Mouse (Mus musculus) stomach, postnatal 0 days (tissue): ENCODE measurements around the gene Sdc4. TPM values are rescaled to one million over a fixed set of nuclear protein-coding genes. Genes with fewer than 3 reads are reported as not detected.

ENCODE experiments used
- ATAC-seq: fragments of 200-750 bp; cut with Nextera tagmentation; 2 replicates; pipeline ENCODE4 v1.8.0; 2017; ENCODE audit not compliant: low FRiP score, low TSS enrichment
- DNase-seq: peaks from one replicate; pipeline ENCODE4 v3.0.0-alpha.2; 2016; ENCODE audit warnings: low spot score
- H3K27ac ChIP-seq: fragments of 300-500 bp; sonication (generic); replicated peaks from 2 replicates; pipeline ENCODE4 v1.5.1; 2014; ENCODE audit warnings: mild to moderate bottlenecking, control low read depth
- H3K27me3 ChIP-seq: fragments of 300-500 bp; sonication (generic); 2 replicates; pipeline ENCODE4 v1.6.1; 2014; ENCODE audit warnings: low read length; ENCODE audit not compliant: control insufficient read depth, insufficient read depth
- H3K36me3 ChIP-seq: fragments of 300-500 bp; sonication (generic); 2 replicates; pipeline ENCODE4 v1.6.1; 2014; ENCODE audit warnings: low read length, mixed read lengths; ENCODE audit not compliant: control insufficient read depth, insufficient read depth
- H3K4me1 ChIP-seq: fragments of 300-500 bp; sonication (generic); replicated peaks from 2 replicates; pipeline ENCODE4 v1.6.1; 2014; ENCODE audit warnings: antibody characterized with exemption; ENCODE audit not compliant: control insufficient read depth, insufficient read depth
- H3K4me2 ChIP-seq: fragments of 300-500 bp; sonication (generic); replicated peaks from 2 replicates; pipeline ENCODE4 v1.6.1; 2014; ENCODE audit warnings: low read depth, mild to moderate bottlenecking, control low read depth, moderate library complexity
- H3K4me3 ChIP-seq: fragments of 300-500 bp; sonication (generic); 2 replicates; pipeline ENCODE4 v1.5.1; 2014; ENCODE audit warnings: low read depth, low read length, control low read depth
- H3K9ac ChIP-seq: fragments of 300-500 bp; sonication (generic); 2 replicates; pipeline ENCODE4 v1.6.1; 2014; ENCODE audit warnings: mild to moderate bottlenecking, low read length, control low read depth, mixed read lengths
- H3K9me3 ChIP-seq: fragments of 300-500 bp; sonication (generic); 2 replicates; pipeline ENCODE4 v1.6.1; 2016; ENCODE audit warnings: low read length; ENCODE audit not compliant: control insufficient read depth
- CTCF ChIP-seq: IDR thresholded peaks from 2 replicates; pipeline ENCODE4 v1.5.1; 2016; ENCODE audit warnings: antibody characterized with exemption, low read depth, mild to moderate bottlenecking, moderate library complexity
- EP300 ChIP-seq: optimal IDR thresholded peaks from 2 replicates; pipeline ENCODE3; 2016; ENCODE audit warnings: antibody characterized with exemption
- whole genome bisulfite sequencing: fragments of 180-500 bp; shearing (Covaris S2); extraction: QIAGEN DNeasy Blood & Tissue Kit; methylation state at CpG from one replicate; pipeline ENCODE4 v1.1.7; 2014; 5-methylcytosine and 5-hydroxymethylcytosine counted together
- polyA plus RNA-seq: library from polyadenylated mRNA; unstranded; fragments of >200 nt; fragmentation: Nextera tagmentation; extraction: Ambion mirVana; gene quantifications from 2 replicates; pipeline ENCODE4 v1.2.1, GENCODE M21; 2015

The Sdc4 gene
- polyA plus RNA-seq, 1 experiment from 2014 or later: 133 TPM

DNA sequence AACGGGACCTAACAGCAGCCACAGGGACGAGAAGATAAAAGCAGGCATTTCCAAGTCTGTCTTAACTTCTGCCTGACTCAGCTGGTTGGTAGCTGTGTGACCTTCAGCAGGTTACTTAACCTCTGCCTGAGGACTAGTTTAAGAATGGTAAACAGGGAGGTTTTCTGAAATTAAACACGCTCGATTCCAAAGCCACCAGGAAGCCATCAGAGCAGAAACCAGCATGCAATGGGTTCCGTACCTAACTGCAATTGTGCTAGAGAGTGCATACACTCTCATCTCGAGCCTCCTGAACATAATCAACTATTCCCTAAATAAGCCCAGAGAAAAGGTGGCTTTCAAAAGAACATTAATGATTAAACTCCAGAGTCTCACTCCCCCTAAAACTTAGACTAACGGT is 2.0 kb downstream of the Sdc4 start:
- Histone ChIP-seq H3K4me1 (no peaks in the 10 kb centered on the region; the same call in 1 of the 2 replicates), H3K27me3 (no peaks in the 10 kb centered on the region), H3K9ac (peak overlapping the region; percentile 93), H3K27ac (peak overlapping the region; percentile 95), H3K4me2 (peak overlapping the region; percentile 50), H3K4me3 (peak overlapping the region; percentile 69), H3K36me3 (no peaks in the 10 kb centered on the region), H3K9me3 (no peaks in the 10 kb centered on the region)
- no peak for DNase-seq
- 25% methylated on average over 7 of the region's 7 CpGs for WGBS
- ATAC-seq: no peak
- TF ChIP-seq EP300: no peak
- TF ChIP-seq CTCF: no peak

DNA sequence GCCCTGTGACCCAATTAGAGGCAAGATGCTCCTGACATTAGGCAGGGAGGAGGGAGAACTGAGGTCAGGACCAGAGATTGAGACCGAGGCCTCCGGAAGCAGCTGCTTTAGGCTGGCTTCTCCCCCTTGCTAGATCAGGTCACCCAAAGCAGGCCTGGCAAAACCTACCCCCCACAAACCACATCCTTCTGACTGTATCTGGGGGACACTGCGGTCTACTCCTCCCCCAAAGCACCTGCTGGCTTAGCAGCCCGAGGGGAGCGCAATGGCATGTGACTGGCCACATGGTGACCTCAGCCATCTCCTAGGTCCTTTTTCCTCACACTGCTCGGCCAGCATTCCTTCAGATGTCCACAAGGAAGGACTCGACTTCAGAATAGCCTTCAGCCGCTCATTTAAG is 2.5 kb downstream of the Sdc4 start:
- peaks cover 5% of the 10 kb centered on the region for H3K4me1 ChIP-seq
- no peak for ATAC-seq
- H3K4me2 ChIP-seq: peak overlapping the region; percentile 50
- no peaks in the 10 kb centered on the region for H3K9me3 ChIP-seq
- WGBS: 43% methylated on average over 8 of the region's 8 CpGs
- H3K27me3 ChIP-seq: no peaks in the 10 kb centered on the region
- TF ChIP-seq CTCF (no peak), EP300 (no peak)
- no peaks in the 10 kb centered on the region for H3K36me3 ChIP-seq
- peak overlapping the region; percentile 93 for H3K9ac ChIP-seq
- peak overlapping the region; percentile 69 for H3K4me3 ChIP-seq
- DNase-seq: no peak
- H3K27ac ChIP-seq: peak overlapping the region; percentile 61

GRCm38 (mm10) chr2:164440314-164440713 is 3.4 kb downstream of the Sdc4 start:
- TF ChIP-seq EP300: no peak
- no peak for TF ChIP-seq CTCF
- Histone ChIP-seq H3K36me3 (no peaks in the 10 kb centered on the region), H3K27me3 (no peaks in the 10 kb centered on the region), H3K4me1 (peaks cover 13% of the 10 kb centered on the region), H3K9ac (0 out of 2 replicates have a peak overlapping the region, but pooled peaks have one; percentile 4), H3K4me2 (peak overlapping the region; percentile 50), H3K27ac (peak overlapping the region; percentile 63), H3K4me3 (peak overlapping the region; percentile 69; the same call in 1 of the 2 replicates), H3K9me3 (no peaks in the 10 kb centered on the region)
- no peak for ATAC-seq
- DNase-seq: peak; percentile 64
- WGBS: 46% methylated on average over 5 of the region's 5 CpGs

GRCm38 (mm10) chr2:164439001-164439421 is 4.7 kb downstream of the Sdc4 start:
- Histone ChIP-seq H3K9me3 (no peaks in the 10 kb centered on the region), H3K27me3 (no peaks in the 10 kb centered on the region), H3K36me3 (no peaks in the 10 kb centered on the region), H3K4me2 (0 out of 2 replicates have a peak overlapping the region, but pooled peaks have one; percentile 0), H3K4me1 (peaks cover 20% of the 10 kb centered on the region), H3K27ac (peak overlapping the region; percentile 91), H3K4me3 (no peak overlapping the region), H3K9ac (no peak overlapping the region)
- WGBS: 34% methylated on average over 3 of the region's 3 CpGs
- ATAC-seq (no peak), DNase-seq (peak; percentile 19)
- TF ChIP-seq EP300 (no peak), CTCF (no peak)

- Histone ChIP-seq H3K9ac (no peak overlapping the region), H3K9me3 (no peaks in the 10 kb centered on the region), H3K4me1 (peaks cover 24% of the 10 kb centered on the region), H3K27ac (peak overlapping the region; percentile 91), H3K4me2 (peak overlapping the region; percentile 38), H3K27me3 (no peaks in the 10 kb centered on the region), H3K36me3 (no peaks in the 10 kb centered on the region), H3K4me3 (no peak overlapping the region)
- ATAC-seq (peak; percentile 15; the same call in 1 of the 2 replicates), DNase-seq (peak; percentile 69)
- TF ChIP-seq EP300 (no peak), CTCF (no peak)
- 40% methylated on average over 8 of the region's 8 CpGs for whole genome bisulfite sequencing
Observed at GRCm38 (mm10) chr2:164438257-164438656, 5.4 kb downstream of the Sdc4 start.

- Histone ChIP-seq H3K4me1 (peaks cover 24% of the 10 kb centered on the region), H3K9me3 (no peaks in the 10 kb centered on the region), H3K4me3 (no peak overlapping the region), H3K4me2 (peak overlapping the region; percentile 38), H3K9ac (no peak overlapping the region; the same call in 1 of the 2 replicates), H3K27me3 (no peaks in the 10 kb centered on the region), H3K27ac (peak overlapping the region; percentile 91), H3K36me3 (no peaks in the 10 kb centered on the region)
- no peak for TF ChIP-seq EP300
- TF ChIP-seq CTCF: no peak
- DNase-seq: peak; percentile 59
- WGBS: 50% methylated on average over 6 of the region's 6 CpGs
- ATAC-seq: no peak
Observed at GRCm38 (mm10) chr2:164437710-164438109, 6.0 kb downstream of the Sdc4 start.
